Mouse (Mus musculus) hindbrain, embryonic 16.5 days (tissue): ENCODE measurements around the gene Cdhr1. TPM values are rescaled to one million over a fixed set of nuclear protein-coding genes. Genes with fewer than 3 reads are reported as not detected.
"Not testable (repeated sequence)": the region's sequence is repeated elsewhere in the genome, so short reads cannot be mapped to it uniquely, and the experiment has no call there.

Experiments
- ATAC-seq: fragments of 200-750 bp; cut with Nextera tagmentation; 2 replicates; pipeline ENCODE4 v1.8.0; 2017; ENCODE audit warnings: moderate TSS enrichment, moderate library complexity
- H3K27ac ChIP-seq: fragments of 300-500 bp; sonication (generic); 2 replicates; pipeline ENCODE4 v1.5.1; 2014; ENCODE audit warnings: low read depth, mild to moderate bottlenecking, control low read depth, low read length, moderate library complexity
- H3K27me3 ChIP-seq: fragments of 300-500 bp; sonication (generic); replicated peaks from 2 replicates; pipeline ENCODE4 v1.6.1; 2014; ENCODE audit warnings: low read length; ENCODE audit not compliant: control insufficient read depth, insufficient read depth
- H3K36me3 ChIP-seq: fragments of 300-500 bp; sonication (generic); 2 replicates; pipeline ENCODE4 v1.6.1; 2014; ENCODE audit warnings: mild to moderate bottlenecking, low read length, moderate library complexity, mixed read lengths; ENCODE audit not compliant: control insufficient read depth, insufficient read depth
- H3K4me1 ChIP-seq: fragments of 300-500 bp; sonication (generic); 2 replicates; pipeline ENCODE4 v1.6.1; 2014; ENCODE audit warnings: low read depth, low read length; ENCODE audit not compliant: control insufficient read depth, insufficient read depth
- H3K4me2 ChIP-seq: fragments of 300-500 bp; sonication (generic); 2 replicates; pipeline ENCODE4 v1.6.1; 2014; ENCODE audit warnings: mild to moderate bottlenecking, low read length, control low read depth, moderate library complexity
- H3K4me3 ChIP-seq: fragments of 300-500 bp; sonication (generic); 2 replicates; pipeline ENCODE4 v1.5.1; 2014; ENCODE audit warnings: mild to moderate bottlenecking, low read length, control low read depth, moderate library complexity
- H3K9ac ChIP-seq: fragments of 300-500 bp; sonication (generic); 2 replicates; pipeline ENCODE4 v1.6.1; 2014; ENCODE audit warnings: low read depth, mild to moderate bottlenecking, control low read depth, low read length, moderate library complexity
- H3K9me3 ChIP-seq: fragments of 300-500 bp; sonication (generic); 2 replicates; pipeline ENCODE4 v1.6.1; 2014; ENCODE audit warnings: mild to moderate bottlenecking, low read length, moderate library complexity; ENCODE audit not compliant: control insufficient read depth
- WGBS: fragments of 180-500 bp; shearing (Covaris S2); extraction: QIAGEN DNeasy Blood & Tissue Kit; methylation state at CpG from one replicate; pipeline ENCODE4 v1.1.7; 2014; 5-methylcytosine and 5-hydroxymethylcytosine counted together
- polyA plus RNA-seq: library from polyadenylated mRNA; unstranded; fragments of >200 nt; fragmentation: Nextera tagmentation; extraction: Ambion mirVana; gene quantifications from 2 replicates; pipeline ENCODE4 v1.2.1, GENCODE M21; 2015

The Cdhr1 gene
- polyA plus RNA-seq = 5.5 and 6.2 TPM in 2 replicates

GRCm38 (mm10) chr14:37097956-37098530 is at the start of gene Cdhr1:
Gene Cdhr1, minus strand, starts transcription at chr14:37098347.
- under 1% methylated on average over 30 of the region's 30 CpGs for WGBS
- H3K9me3 ChIP-seq = no peaks in the 10 kb centered on the region
- H3K4me3 ChIP-seq = peak within 1 kb of the TSS; percentile 48
- H3K4me2 ChIP-seq = peak within 1 kb of the TSS; percentile 92
- H3K27me3 ChIP-seq = no peaks in the 10 kb centered on the region
- peaks cover 5% of the 10 kb centered on the region for H3K4me1 ChIP-seq
- no peak within 1 kb of the TSS for H3K27ac ChIP-seq
- peak; percentile 79 for ATAC-seq
- H3K9ac ChIP-seq = peak within 1 kb of the TSS; percentile 69
- H3K36me3 ChIP-seq = no peaks in the 10 kb centered on the region

GRCm38 (mm10) chr14:37139051-37139710 is 41.0 kb upstream of the Cdhr1 start:
- H3K36me3 ChIP-seq = no peaks in the 10 kb centered on the region
- H3K9me3 ChIP-seq = no peaks in the 10 kb centered on the region
- peaks cover 3% of the 10 kb centered on the region for H3K4me1 ChIP-seq
- no peak overlapping the region for H3K4me3 ChIP-seq
- no peaks in the 10 kb centered on the region for H3K27me3 ChIP-seq
- no peak overlapping the region for H3K9ac ChIP-seq
- H3K4me2 ChIP-seq = no peak overlapping the region
- WGBS = 46% methylated on average over 8 of the region's 8 CpGs
- no peak overlapping the region for H3K27ac ChIP-seq
- ATAC-seq = no peak

DNA sequence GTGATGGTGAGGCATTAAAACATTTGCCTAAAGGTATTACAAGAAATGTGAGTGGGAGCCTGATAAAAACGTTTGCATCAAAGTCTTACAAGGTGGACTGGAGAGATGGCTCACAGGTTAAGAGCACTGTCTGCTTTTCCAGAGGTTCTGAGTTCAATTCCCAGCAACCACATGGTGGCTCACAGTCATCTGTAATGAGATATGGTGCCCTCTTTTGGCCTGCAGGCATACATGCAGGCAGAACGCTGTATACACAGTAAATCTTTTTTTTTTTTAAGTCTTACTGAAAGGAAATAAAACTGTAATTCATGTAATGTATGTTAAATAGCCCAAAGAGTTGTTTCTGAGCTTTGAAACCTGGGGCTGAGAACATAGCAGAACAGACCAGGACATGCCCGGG is 39.4 kb upstream of the Cdhr1 start:
- H3K4me2 ChIP-seq, H3K27ac ChIP-seq, H3K4me3 ChIP-seq, H3K9me3 ChIP-seq, H3K9ac ChIP-seq, ATAC-seq, H3K36me3 ChIP-seq, H3K27me3 ChIP-seq: not testable (repeated sequence)
- WGBS = 82% methylated on average over 2 of the region's 3 CpGs
- peaks cover 10% of the 10 kb centered on the region for H3K4me1 ChIP-seq

DNA sequence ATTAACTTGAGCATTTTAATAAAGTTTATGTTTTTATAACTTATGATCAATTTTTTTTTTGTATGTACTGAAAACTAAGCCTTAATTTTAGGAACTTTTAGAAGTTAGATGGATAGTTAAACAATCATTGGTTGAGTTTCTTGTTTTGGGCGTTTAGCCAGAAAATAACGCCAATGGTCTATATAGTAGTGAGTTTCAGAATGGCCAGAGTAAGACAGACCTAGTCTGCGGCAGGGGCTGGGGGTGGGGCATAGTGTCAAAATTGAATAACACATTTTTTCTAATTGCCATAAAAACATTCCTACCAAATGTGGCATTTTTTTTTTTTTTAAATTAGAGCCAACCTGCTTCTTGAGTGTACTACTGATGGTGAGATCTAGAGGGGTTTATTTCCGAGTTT is 38.0 kb upstream of the Cdhr1 start:
- Histone ChIP-seq H3K4me3 (no peak overlapping the region), H3K9me3 (no peaks in the 10 kb centered on the region), H3K36me3 (no peaks in the 10 kb centered on the region), H3K27me3 (no peaks in the 10 kb centered on the region), H3K4me2 (no peak overlapping the region), H3K27ac (no peak overlapping the region), H3K4me1 (peaks cover 10% of the 10 kb centered on the region), H3K9ac (no peak overlapping the region)
- no peak for ATAC-seq
- 85% methylated on average over 4 of the region's 4 CpGs for WGBS

GRCm38 (mm10) chr14:37135671-37136070 is 37.5 kb upstream of the Cdhr1 start:
- Histone ChIP-seq H3K4me1 (peaks cover 10% of the 10 kb centered on the region), H3K9me3 (no peaks in the 10 kb centered on the region), H3K4me3 (peak overlapping the region; percentile 97), H3K9ac (peak overlapping the region; percentile 36), H3K4me2 (peak overlapping the region; percentile 62), H3K36me3 (0 out of 2 replicates have a peak, but pooled peaks cover under 1% of the 10 kb centered on the region), H3K27ac (peak overlapping the region; percentile 44; the same call in 1 of the 2 replicates), H3K27me3 (no peaks in the 10 kb centered on the region)
- ATAC-seq = peak; percentile 29; the same call in 1 of the 2 replicates
- WGBS = 1% methylated on average over 10 of the region's 10 CpGs

DNA sequence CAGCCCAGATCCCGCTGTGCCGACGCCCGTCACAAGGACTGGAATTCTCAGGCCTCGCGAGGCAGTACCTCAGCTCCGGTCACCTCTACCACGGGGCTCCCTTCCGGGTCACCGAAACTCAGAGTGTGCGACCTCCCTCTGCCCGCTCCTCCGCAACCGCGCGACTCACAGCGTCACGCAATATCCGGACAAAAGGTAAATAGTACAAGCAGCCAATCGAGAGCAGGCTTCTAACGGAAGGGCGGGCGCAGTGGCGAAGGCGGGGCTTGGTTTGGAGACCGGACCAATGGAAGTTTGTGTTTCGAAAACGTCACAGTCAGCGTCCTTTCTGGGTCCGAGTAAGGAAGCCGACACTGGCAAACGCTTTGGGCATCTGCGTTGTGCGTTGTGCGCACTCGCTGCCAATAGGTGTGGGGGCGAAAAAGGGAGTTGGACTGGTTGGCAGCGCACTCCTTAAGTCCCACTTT is 37.0 kb upstream of the Cdhr1 start, which contains the start of gene Ghitm:
Gene Ghitm, minus strand, starts transcription at position 146 of the 467 bp plus-strand sequence.
- Histone ChIP-seq H3K9ac (peak within 1 kb of the TSS; percentile 89), H3K27me3 (no peaks in the 10 kb centered on the region), H3K9me3 (no peaks in the 10 kb centered on the region), H3K36me3 (peaks cover 6% of the 10 kb centered on the region; the same call in 1 of the 2 replicates), H3K4me3 (peak within 1 kb of the TSS; percentile 97), H3K4me1 (peaks cover 10% of the 10 kb centered on the region), H3K27ac (peak within 1 kb of the TSS; percentile 84), H3K4me2 (peak within 1 kb of the TSS; percentile 82)
- ATAC-seq = peak; percentile 99
- WGBS = 0% methylated on average over 38 of the region's 38 CpGs

DNA sequence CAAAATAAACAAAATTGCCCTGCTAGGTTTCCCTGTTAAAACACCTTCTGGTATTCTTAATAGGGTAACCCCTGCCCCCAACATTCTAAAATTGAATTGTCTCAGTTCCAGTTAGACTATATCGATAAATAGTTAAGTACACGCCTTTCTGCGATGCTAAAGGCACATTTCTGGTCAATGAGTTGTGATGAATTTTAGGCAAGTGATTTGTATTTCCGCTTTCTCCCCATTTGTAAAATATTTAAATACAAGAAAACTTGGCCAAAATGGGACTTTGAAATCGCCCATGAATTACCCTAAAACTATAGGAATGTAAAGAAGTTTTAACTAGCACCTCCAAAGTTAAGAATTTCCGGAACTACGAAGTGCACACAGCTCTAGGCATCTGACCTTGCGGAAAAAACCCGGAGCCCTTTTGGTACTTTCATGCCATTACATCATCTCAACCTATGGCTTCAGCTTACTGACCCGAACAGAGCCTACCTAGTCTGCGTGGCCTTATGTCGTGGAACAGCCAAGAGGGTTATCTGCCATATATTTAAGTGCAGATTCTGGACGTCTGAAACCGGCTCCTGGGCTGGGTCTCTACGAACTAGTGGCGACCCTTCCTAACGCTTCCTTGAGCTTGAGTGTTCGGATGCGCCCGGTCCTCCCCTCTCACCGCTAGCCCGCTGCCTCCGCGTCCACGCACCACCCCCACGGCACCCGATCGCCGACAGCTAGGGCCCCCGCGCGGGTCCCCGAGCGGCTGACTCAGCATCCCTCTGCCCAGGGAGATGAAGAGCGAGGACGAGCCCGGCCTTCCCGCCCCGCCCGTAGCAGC is 36.4 kb upstream of the Cdhr1 start:
- Histone ChIP-seq H3K27ac (peak overlapping the region; percentile 84), H3K36me3 (peaks cover 6% of the 10 kb centered on the region; the same call in 1 of the 2 replicates), H3K9me3 (no peaks in the 10 kb centered on the region), H3K4me2 (peak overlapping the region; percentile 82), H3K4me3 (peak overlapping the region; percentile 97), H3K27me3 (no peaks in the 10 kb centered on the region), H3K9ac (peak overlapping the region; percentile 89), H3K4me1 (peaks cover 10% of the 10 kb centered on the region)
- no peak; the same call in 1 of the 2 replicates for ATAC-seq
- WGBS = 3% methylated on average over 33 of the region's 40 CpGs

- H3K4me1 ChIP-seq = no peaks in the 10 kb centered on the region
- H3K9me3 ChIP-seq = no peaks in the 10 kb centered on the region
- WGBS = 40% methylated on average over 4 of the region's 4 CpGs
- no peak overlapping the region for H3K4me3 ChIP-seq
- H3K27ac ChIP-seq = no peak overlapping the region
- H3K36me3 ChIP-seq = peaks cover 35% of the 10 kb centered on the region
- no peak for ATAC-seq
- H3K27me3 ChIP-seq = no peaks in the 10 kb centered on the region
- H3K9ac ChIP-seq = no peak overlapping the region
- H3K4me2 ChIP-seq = no peak overlapping the region
These were observed 29.5 kb upstream of the Cdhr1 start for GRCm38 (mm10) chr14:37127652-37128051.

- no peak for ATAC-seq
- Histone ChIP-seq H3K4me3 (no peak overlapping the region), H3K27me3 (no peaks in the 10 kb centered on the region), H3K36me3 (peaks cover 10% of the 10 kb centered on the region; the same call in 1 of the 2 replicates), H3K9me3 (no peaks in the 10 kb centered on the region), H3K4me2 (no peak overlapping the region), H3K9ac (no peak overlapping the region), H3K27ac (no peak overlapping the region), H3K4me1 (no peaks in the 10 kb centered on the region)
- 99% methylated on average over 4 of the region's 4 CpGs for WGBS
These were observed 21.1 kb upstream of the Cdhr1 start for GRCm38 (mm10) chr14:37119233-37119632.
